9 mouse cellular contexts compared by ENCODE assay signal in genomic region chr11:35852731-35853130, GRCm38 (mm10). TPM values are rescaled to one million over a fixed set of nuclear protein-coding genes. Genes with fewer than 3 reads are reported as not detected.
DNase-seq lines count a peak whose midpoint lies in the region; ATAC-seq and TF ChIP-seq lines count a peak whose summit lies in the region.
"Had no signal": no experiment of that assay in that cellular context is flagged by ENCODE, and none has a peak within 500 bp of the region (broad histone marks: within the 10 kb centered on the region; RNA-seq: fewer than 3 reads in every experiment).

No protein-coding gene starts in this region.

- peaks cover 38% of the 10 kb centered on the region for H3K36me3 ChIP-seq in kidney, embryonic 15.5 days
- peaks cover 0 to 43% of the 10 kb centered on the region in 2 experiments for H3K36me3 ChIP-seq in CH12.LX (replicated peaks in 1 of 2; ENCODE audit: control insufficient read depth in 1 of 2, insufficient read depth in 1 of 2, low read length in 1 of 2)

- no peak overlapping the region for H3K4me3 ChIP-seq in kidney, embryonic 15.5 days (replicated peaks)
- H3K4me3 ChIP-seq in CH12.LX (replicated peaks in 1 of 3; ENCODE audit: low read depth in 2 of 3, low read length in 2 of 3, poor library complexity in 1 of 3) = no peak overlapping the region
- H3K4me3 ChIP-seq: stomach, embryonic 15.5 days had no signal

- no peak overlapping the region for H3K27ac ChIP-seq in kidney, embryonic 15.5 days
- no peak overlapping the region for H3K27ac ChIP-seq in CH12.LX (ENCODE audit: insufficient read depth, low read depth)
- H3K27ac ChIP-seq: stomach, embryonic 15.5 days had no signal

- dilution Hi-C loops in CH12.LX (cut with MboI; ENCODE audit: extremely low pct_ligation_motif_present, extremely low pct_unique_long_range_greater_than_20kb, low sequenced_read_pairs) = no loop called here

- no peak for TF ChIP-seq EP300 in CH12.LX (IDR thresholded peaks at IDR 0.05; ENCODE audit: low read length)

- peak; percentile 54 for DNase-seq in kidney, adult 9 months
- DNase-seq in B cell, adult 2 months = peak; percentile 77 to 78
- DNase-seq in CH12.LX (ENCODE audit: extremely low read depth) = peak; percentile 84
- no peak for DNase-seq in gastrocnemius, postnatal 10 days
- DNase-seq in urinary bladder, postnatal 10 days (ENCODE audit: low spot score) = no peak

- TF ChIP-seq RAD21 in CH12.LX (IDR thresholded peaks at IDR 0.05; ENCODE audit: low read depth, low read length) = peak; percentile 81

- no peak for ATAC-seq in kidney, embryonic 15.5 days (replicated peaks; ENCODE audit: low FRiP score)
- peak; percentile 79 for ATAC-seq in common myeloid progenitor, adult 5-6 weeks (replicated peaks; ENCODE audit: low read depth, poor library complexity, severe bottlenecking)
- ATAC-seq in megakaryocyte-erythroid progenitor cell, adult 5-6 weeks (replicated peaks; ENCODE audit: low FRiP score, low TSS enrichment, poor library complexity, severe bottlenecking) = peak; percentile 63; the same call in 1 of the 2 replicates

- in situ Hi-C loops in CH12.LX (cut with MboI; ENCODE audit: low pct_ligation_motif_present, low pct_unique_long_range_greater_than_20kb, low sequenced_read_pairs) = no loop called here

- no peaks in the 10 kb centered on the region for H3K9me3 ChIP-seq in kidney, embryonic 15.5 days (replicated peaks)
- no peaks in the 10 kb centered on the region for H3K9me3 ChIP-seq in CH12.LX (replicated peaks; ENCODE audit: low read length)
- H3K9me3 ChIP-seq: stomach, embryonic 15.5 days had no signal

- no peaks in the 10 kb centered on the region for H3K79me2 ChIP-seq in CH12.LX (replicated peaks; ENCODE audit: control insufficient read depth, extremely low read depth, insufficient read depth, poor library complexity, severe bottlenecking)

- 59% methylated on average over 4 of the region's 4 CpGs for WGBS in kidney, embryonic 15.5 days

- H3K9ac ChIP-seq in kidney, embryonic 15.5 days = no peak overlapping the region
- H3K9ac ChIP-seq in CH12.LX (ENCODE audit: insufficient read depth, low read depth) = no peak overlapping the region
- H3K9ac ChIP-seq: stomach, embryonic 15.5 days had no signal

- no peaks in the 10 kb centered on the region for H3K4me1 ChIP-seq in kidney, embryonic 15.5 days
- peaks cover 0 to 4% of the 10 kb centered on the region in 2 experiments; a peak in 1 of 4 replicates for H3K4me1 ChIP-seq in CH12.LX (ENCODE audit: control insufficient read depth in 1 of 2, insufficient read depth in 2 of 2)
- H3K4me1 ChIP-seq: stomach, embryonic 15.5 days had no signal

- no peak for TF ChIP-seq POLR2A in CH12.LX (IDR thresholded peaks at IDR 0.05; ENCODE audit: low read depth, low read length)

- TF ChIP-seq CTCF in CH12.LX (conservative IDR thresholded peaks at IDR 0.05 in 1 of 2, IDR thresholded peaks at IDR 0.05 in 1 of 2; ENCODE audit: low read depth in 2 of 2, low read length in 2 of 2) = peak; percentile 85

- H3K4me2 ChIP-seq in kidney, embryonic 15.5 days = no peak overlapping the region
- H3K4me2 ChIP-seq in CH12.LX (ENCODE audit: insufficient read depth, low read depth, poor library complexity, severe bottlenecking) = no peak overlapping the region
- H3K4me2 ChIP-seq: stomach, embryonic 15.5 days had no signal

- H3K27me3 ChIP-seq in kidney, embryonic 15.5 days = no peaks in the 10 kb centered on the region
- H3K27me3 ChIP-seq in CH12.LX (replicated peaks) = no peaks in the 10 kb centered on the region
- H3K27me3 ChIP-seq: stomach, embryonic 15.5 days had no signal

TF ChIP-seq in CH12.LX, 34 proteins besides CTCF, POLR2A, EP300 and RAD21:
- TF ChIP-seq IRF4 (IDR thresholded peaks at IDR 0.05; ENCODE audit: low read depth, low read length) = peak; percentile 25; the same call in 1 of the 2 replicates
- no peak for TF ChIP-seq MAZ (IDR thresholded peaks at IDR 0.05; ENCODE audit: low read depth, low read length)
- TF ChIP-seq ZC3H11A (IDR thresholded peaks at IDR 0.05; ENCODE audit: low read depth, low read length) = no peak
- TF ChIP-seq NELFE (IDR thresholded peaks at IDR 0.05; ENCODE audit: low read depth, low read length) = no peak
- peak; percentile 79 for TF ChIP-seq MYC (IDR thresholded peaks at IDR 0.05; ENCODE audit: low read depth, low read length)
- no peak for TF ChIP-seq RCOR1 (conservative IDR thresholded peaks at IDR 0.05; ENCODE audit: low read depth, low read length)
- no peak for TF ChIP-seq MAFK (IDR thresholded peaks at IDR 0.05; ENCODE audit: insufficient replicate concordance, low read length)
- TF ChIP-seq MAX (IDR thresholded peaks at IDR 0.05; ENCODE audit: low read length) = peak; percentile 46; the same call in 1 of the 2 replicates
- no peak for TF ChIP-seq MEF2A (IDR thresholded peaks at IDR 0.05; ENCODE audit: borderline replicate concordance, low read depth, low read length)
- no peak for TF ChIP-seq ELF1 (IDR thresholded peaks at IDR 0.05; ENCODE audit: low read depth, low read length)
- no peak for TF ChIP-seq ETS1 (conservative IDR thresholded peaks at IDR 0.05; ENCODE audit: low read depth, low read length)
- peak; percentile 77 for TF ChIP-seq SMC3 (IDR thresholded peaks at IDR 0.05; ENCODE audit: low read depth, low read length)

RNA-seq across cellular contexts. Expression of gene Rars, which starts 18.4 kb away (rescaled TPM):
- polyA plus RNA-seq in kidney, embryonic 15.5 days (2015; fragmentation: Nextera tagmentation; extraction: Ambion mirVana) = 93.4 and 95.4 TPM in 2 replicates
- total RNA-seq in CH12.LX (2012; rRNA removed) = 169 and 207 TPM in 2 replicates
- total RNA-seq in CH12.LX (2014; rRNA removed) = 280 and 301 TPM in 2 replicates
- 328 and 338 TPM in 2 replicates for polyA plus RNA-seq in CH12.LX (2012; ENCODE audit: insufficient read length, low read depth)
- 120 and 129 TPM in 2 replicates for total RNA-seq in common myeloid progenitor, adult 5-6 weeks (2017)
- 99.7 and 111 TPM in 2 replicates for total RNA-seq in megakaryocyte-erythroid progenitor cell, adult 5-6 weeks (2014; fragmentation: Nextera tagmentation)
- 132 and 143 TPM in 2 replicates for total RNA-seq in megakaryocyte-erythroid progenitor cell, adult 5-6 weeks (2017)
- total RNA-seq in gastrocnemius, postnatal 10 days (2021) = 10 to 100 TPM; 54.2 to 59.1 TPM

RNA-seq across cellular contexts. Expression of gene Fbll1, which starts 54.0 kb away (rescaled TPM):
- 0.13 and 0.14 TPM in 2 replicates for polyA plus RNA-seq in kidney, embryonic 15.5 days (2015; fragmentation: Nextera tagmentation; extraction: Ambion mirVana)
- not detected in 2 replicates for total RNA-seq in CH12.LX (2012; rRNA removed)
- not detected in 2 replicates for total RNA-seq in CH12.LX (2014; rRNA removed)
- not detected in 2 replicates for polyA plus RNA-seq in CH12.LX (2012; ENCODE audit: insufficient read length, low read depth)
- not detected in 2 replicates for total RNA-seq in common myeloid progenitor, adult 5-6 weeks (2017)
- total RNA-seq in megakaryocyte-erythroid progenitor cell, adult 5-6 weeks (2014; fragmentation: Nextera tagmentation) = not detected in 2 replicates
- total RNA-seq in megakaryocyte-erythroid progenitor cell, adult 5-6 weeks (2017) = not detected in 2 replicates
- under 1 TPM in 1 of 2 experiments, not detected in 1; 0.16 TPM for total RNA-seq in gastrocnemius, postnatal 10 days (2021)

Comparison
In these comparisons a context has a peak if more than half of its experiments do, and no peak if none do; other contexts are left out.
1. DNase-seq: peak in kidney, adult 9 months (single experiment), B cell, adult 2 months (2 of 2) and CH12.LX (single experiment); none in gastrocnemius, postnatal 10 days (single experiment) and urinary bladder, postnatal 10 days (single experiment).